Mouse (Mus musculus): ENCODE measurements around the gene Arhgap29.

The Arhgap29 gene

GRCm38 (mm10) chr3:122064556-122065410 lies 112.4 kb downstream of the Arhgap29 start:
- in situ Hi-C loops (cut with MboI) = no loop called here

Measured in mature B cell (primary cell).